Mouse (Mus musculus) CH12.LX (cell line): Measurements from ENCODE around the gene Hoxd4. TPM values are rescaled to one million over a fixed set of nuclear protein-coding genes. Genes with fewer than 3 reads are reported as not detected.

ENCODE experiments used
- DNase-seq: peaks from one replicate; pipeline ENCODE4 v3.0.0-alpha.2; 2013; ENCODE audit errors: extremely low read depth
- H3K27ac ChIP-seq: 2 replicates; pipeline ENCODE4 v1.5.1; 2012; ENCODE audit warnings: low read depth, mild to moderate bottlenecking, control low read depth, moderate library complexity; ENCODE audit not compliant: insufficient read depth
- H3K27me3 ChIP-seq: replicated peaks from 2 replicates; pipeline ENCODE3; 2012; ENCODE audit warnings: inconsistent platforms
- H3K36me3 ChIP-seq, 2 experiments: replicated peaks in 1 of 2; 2 replicates each; pipeline versions ENCODE3 to v1.6.1; 2012; ENCODE audit warnings: inconsistent platforms in 1 of 2, low read length in 1 of 2, mild to moderate bottlenecking in 1 of 2, mixed read lengths in 1 of 2, moderate library complexity in 1 of 2; ENCODE audit not compliant: control insufficient read depth in 1 of 2, insufficient read depth in 1 of 2
- H3K4me1 ChIP-seq, 2 experiments: 2 replicates each; pipeline ENCODE4 v1.6.1; 2012; ENCODE audit warnings: inconsistent platforms in 1 of 2, moderate library complexity in 1 of 2; ENCODE audit not compliant: insufficient read depth in 2 of 2, control insufficient read depth in 1 of 2
- H3K4me2 ChIP-seq: 2 replicates; pipeline ENCODE4 v1.6.1; 2012; ENCODE audit warnings: low read depth, mild to moderate bottlenecking, control low read depth; ENCODE audit not compliant: poor library complexity, insufficient read depth, severe bottlenecking
- H3K4me3 ChIP-seq, 3 experiments: fragments of 150-350 bp in 1 of 3; sonication (generic) in 1 of 3; replicated peaks in 1 of 3; 2 replicates each; pipeline versions ENCODE3 to v1.5.1; 2011 to 2012; ENCODE audit warnings: low read depth in 2 of 3, low read length in 2 of 3, mild to moderate bottlenecking in 2 of 3, moderate library complexity in 2 of 3, control low read depth in 1 of 3, improper control_type of control experiment in 1 of 3, inconsistent platforms in 1 of 3, mixed read lengths in 1 of 3; ENCODE audit not compliant: poor library complexity in 1 of 3
- H3K79me2 ChIP-seq: replicated peaks from 2 replicates; pipeline ENCODE4 v1.6.1; 2012; ENCODE audit warnings: mild to moderate bottlenecking, moderate library complexity; ENCODE audit not compliant: control insufficient read depth, poor library complexity, insufficient read depth, severe bottlenecking; ENCODE audit errors: extremely low read depth
- H3K9ac ChIP-seq: 2 replicates; pipeline ENCODE4 v1.6.1; 2012; ENCODE audit warnings: low read depth, mild to moderate bottlenecking, control low read depth, moderate library complexity; ENCODE audit not compliant: insufficient read depth
- H3K9me3 ChIP-seq: replicated peaks from 2 replicates; pipeline ENCODE3; 2012; ENCODE audit warnings: low read length, inconsistent platforms, mixed read lengths
- CHD2 ChIP-seq: IDR thresholded peaks from 2 replicates; pipeline ENCODE4 v1.6.1; 2011; ENCODE audit warnings: low read length, improper control_type of control experiment
- JUN ChIP-seq: IDR thresholded peaks from 2 replicates; pipeline ENCODE4 v1.6.1; 2011; ENCODE audit warnings: low read depth, mild to moderate bottlenecking, low read length, improper control_type of control experiment, moderate library complexity; ENCODE audit not compliant: insufficient read depth
- KAT2A ChIP-seq: IDR thresholded peaks from 2 replicates; pipeline ENCODE4 v1.6.1; 2012; ENCODE audit warnings: low read length, improper control_type of control experiment, inconsistent platforms; ENCODE audit not compliant: insufficient replicate concordance
- MAFK ChIP-seq: IDR thresholded peaks from 2 replicates; pipeline ENCODE4 v1.6.1; 2011; ENCODE audit warnings: low read length, improper control_type of control experiment; ENCODE audit not compliant: insufficient replicate concordance
- NELFE ChIP-seq: IDR thresholded peaks from 2 replicates; pipeline ENCODE4 v1.6.1; 2011; ENCODE audit warnings: low read depth, low read length, improper control_type of control experiment
- POLR2A ChIP-seq: IDR thresholded peaks from 2 replicates; pipeline ENCODE4 v1.6.1; 2011; ENCODE audit warnings: low read depth, mild to moderate bottlenecking, improper control_type of control experiment, low read length
- SIN3A ChIP-seq: IDR thresholded peaks from 2 replicates; pipeline ENCODE4 v1.6.1; 2012; ENCODE audit warnings: low read length, improper control_type of control experiment, inconsistent platforms
- TCF12 ChIP-seq: IDR thresholded peaks from 2 replicates; pipeline ENCODE4 v1.6.1; 2014; ENCODE audit warnings: low read depth, mild to moderate bottlenecking, inconsistent platforms, low read length, improper control_type of control experiment
- ZMIZ1 ChIP-seq: IDR thresholded peaks from 2 replicates; pipeline ENCODE4 v1.6.1; 2012; ENCODE audit warnings: low read depth, mild to moderate bottlenecking, inconsistent platforms, low read length, improper control_type of control experiment
- ZNF384 ChIP-seq: IDR thresholded peaks from 2 replicates; pipeline ENCODE4 v1.6.1; 2012; ENCODE audit warnings: low read depth, low read length, improper control_type of control experiment, inconsistent platforms
- dilution Hi-C: fragments of 300-500 bp; cut with MboI; formaldehyde crosslinking; loops from 2 replicates; pipeline ENCODE4 v1.14.3; 2020; ENCODE audit warnings: low sequenced_read_pairs; ENCODE audit not compliant: extremely low pct_unique_long_range_greater_than_20kb, extremely low pct_ligation_motif_present
- in situ Hi-C: fragments of 300-500 bp; cut with MboI; formaldehyde crosslinking; loops from 3 replicates; pipeline ENCODE4 v1.14.3; 2019; ENCODE audit warnings: low sequenced_read_pairs, low pct_ligation_motif_present, low pct_unique_long_range_greater_than_20kb, mixed read lengths
- polyA plus RNA-seq: library from polyadenylated mRNA; unstranded; fragments of >175 nt; gene quantifications from 2 replicates; pipeline ENCODE4 v1.2.1, GENCODE M21; 2012; ENCODE audit warnings: low read depth; ENCODE audit not compliant: insufficient read length
- total RNA-seq, 2 experiments: library from RNA; depleted of rRNA; stranded (reverse); fragments of 300-350 nt in 1 of 2; fragments of >200 nt in 1 of 2; gene quantifications; 2 replicates each; pipeline ENCODE4 v1.2.3; 2012 to 2014

Gene Hoxd4
- total and polyA plus RNA-seq, 3 experiments, result 6.0 to 9.8 (median 6.3) TPM

- Histone ChIP-seq H3K4me1 (peaks cover 0 to 4% of the 10 kb centered on the region in 2 experiments; a peak in 2 of 4 replicates), H3K27ac (no peak overlapping the region), H3K27me3 (peaks cover 6% of the 10 kb centered on the region), H3K4me3 (no peak overlapping the region), H3K9ac (no peak overlapping the region), H3K79me2 (no peaks in the 10 kb centered on the region), H3K36me3 (no peaks in the 10 kb centered on the region), H3K4me2 (peak overlapping the region; percentile 7; the same call in 1 of the 2 replicates), H3K9me3 (peaks cover 4% of the 10 kb centered on the region)
- in situ Hi-C loops, result loop anchor here (25.0 kb wide), 1 partner anchor 878 kb away; no protein-coding TSS in a partner anchor
- dilution Hi-C loops, result no loop called here
- peak; percentile 8 for DNase-seq
- TF ChIP-seq NELFE (no peak), ZNF384 (peak; percentile 98)
Observed at GRCm38 (mm10) chr2:74709465-74710419, 2.0 kb upstream of the Hoxd4 start.

DNA sequence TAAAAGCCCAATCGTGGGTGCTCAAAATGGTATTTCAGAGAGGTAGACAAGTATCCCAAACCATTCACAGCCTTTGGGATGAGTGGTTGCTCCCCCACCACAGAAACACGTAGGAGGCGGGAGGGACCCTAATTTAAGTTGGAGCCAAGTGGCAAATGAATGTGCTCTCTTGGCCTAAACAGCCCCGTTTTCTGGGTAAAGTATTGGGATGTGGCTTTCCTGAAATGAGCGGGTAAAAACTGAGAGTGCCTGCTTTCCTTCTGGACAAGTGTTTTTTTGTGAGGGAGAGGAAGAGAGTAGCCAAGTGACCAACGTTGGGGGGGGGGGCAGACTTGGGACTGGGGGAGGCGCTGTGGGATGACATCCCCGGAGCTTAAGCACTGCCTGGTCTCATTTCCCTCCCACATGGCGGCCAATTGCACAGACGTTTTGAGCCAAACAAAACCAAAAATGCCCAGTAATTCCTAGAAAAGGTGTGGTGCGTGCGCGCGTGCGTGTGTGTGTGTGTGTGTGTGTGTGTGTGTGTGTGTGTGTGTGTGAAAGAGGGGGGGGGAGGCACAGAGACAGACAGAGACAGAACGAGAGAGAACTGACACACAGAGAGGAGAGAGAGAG, 693 bp upstream of the Hoxd4 start:
- in situ Hi-C loops, result loop anchor here (25.0 kb wide), 1 partner anchor 876 kb away; no protein-coding TSS in a partner anchor

DNA sequence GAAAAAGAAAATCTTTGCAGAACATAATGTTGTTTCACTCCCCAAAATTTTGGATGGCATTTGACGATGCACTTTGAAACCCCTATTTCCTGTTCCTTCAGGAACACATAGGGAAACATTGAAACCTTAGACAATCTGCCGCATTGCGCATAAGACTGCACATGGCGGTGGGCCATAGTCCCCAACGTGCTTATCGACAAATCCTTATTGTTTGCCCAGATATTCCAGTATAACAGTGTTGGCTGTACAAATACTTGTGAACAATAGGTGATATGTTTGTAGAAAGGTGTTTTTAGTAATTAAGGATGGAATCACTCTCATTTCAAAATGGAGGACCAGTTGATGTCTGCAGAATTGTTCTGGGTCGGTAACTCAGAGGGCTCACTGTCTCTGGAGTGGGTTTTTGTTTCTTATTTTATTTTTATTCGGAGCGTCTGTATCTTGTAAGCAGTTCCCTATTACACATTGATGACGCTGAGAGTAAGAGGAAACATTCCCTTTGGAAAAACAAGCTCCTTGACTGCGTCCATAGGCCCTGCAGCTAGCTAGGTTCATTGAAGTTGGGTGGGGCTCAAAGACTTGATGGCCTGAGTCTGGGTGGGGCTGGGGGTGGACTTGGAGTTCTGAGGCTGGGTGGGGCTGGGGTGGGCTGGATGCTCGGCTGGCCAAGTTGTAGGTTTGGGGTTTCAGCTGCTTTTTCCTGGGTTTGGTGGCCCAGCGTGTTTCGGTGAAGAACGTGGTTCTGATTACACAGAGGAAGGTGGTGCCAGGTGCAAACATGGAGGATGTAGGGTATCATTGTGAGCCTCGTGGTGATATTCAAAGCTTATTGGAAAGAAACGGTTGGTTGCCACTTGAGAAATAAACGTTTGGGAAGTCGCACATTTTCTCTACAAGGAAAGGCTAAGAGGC, 1.8 kb downstream of the Hoxd4 start:
- in situ Hi-C loops, result loop anchor here (25.0 kb wide), 1 partner anchor 874 kb away; no protein-coding TSS in a partner anchor

More for the DNA sequence above, 693 bp upstream of the Hoxd4 start:
- TF ChIP-seq TCF12 (no peak), KAT2A (no peak), POLR2A (no peak), JUN (no peak), CHD2 (no peak), ZMIZ1 (no peak), ZNF384 (no peak), MAFK (no peak)
- Histone ChIP-seq H3K79me2 (no peaks in the 10 kb centered on the region), H3K4me1 (peaks cover 0 to 6% of the 10 kb centered on the region in 2 experiments; a peak in 2 of 4 replicates), H3K27me3 (peaks cover 6% of the 10 kb centered on the region), H3K36me3 (no peaks in the 10 kb centered on the region), H3K4me3 (no peak overlapping the region), H3K9ac (no peak overlapping the region), H3K4me2 (no peak overlapping the region), H3K27ac (no peak overlapping the region), H3K9me3 (peaks cover 4% of the 10 kb centered on the region)
- dilution Hi-C loops, result no loop called here
- no peak for DNase-seq

More for the DNA sequence above, 1.8 kb downstream of the Hoxd4 start:
- Histone ChIP-seq H3K79me2 (no peaks in the 10 kb centered on the region), H3K9me3 (peaks cover 4% of the 10 kb centered on the region), H3K9ac (no peak overlapping the region), H3K4me2 (no peak overlapping the region), H3K27ac (no peak overlapping the region), H3K4me3 (no peak overlapping the region)
- dilution Hi-C loops, result no loop called here
- DNase-seq, result no peak
- TF ChIP-seq SIN3A, result no peak
- TF ChIP-seq, all 38 proteins: peak for 0
- Histone ChIP-seq H3K27me3 (no peaks in the 10 kb centered on the region), H3K4me1 (peaks cover 6 to 12% of the 10 kb centered on the region in 2 experiments; a peak in 3 of 4 replicates), H3K36me3 (no peaks in the 10 kb centered on the region)
